Mouse (Mus musculus) left cerebral cortex, adult 11 months (tissue): ENCODE results near the gene Pheta1.

Source experiments
- DNase-seq: peaks from one replicate; pipeline ENCODE4 v3.0.0; 2022; ENCODE audit warnings: low spot score

Gene Pheta1

DNA sequence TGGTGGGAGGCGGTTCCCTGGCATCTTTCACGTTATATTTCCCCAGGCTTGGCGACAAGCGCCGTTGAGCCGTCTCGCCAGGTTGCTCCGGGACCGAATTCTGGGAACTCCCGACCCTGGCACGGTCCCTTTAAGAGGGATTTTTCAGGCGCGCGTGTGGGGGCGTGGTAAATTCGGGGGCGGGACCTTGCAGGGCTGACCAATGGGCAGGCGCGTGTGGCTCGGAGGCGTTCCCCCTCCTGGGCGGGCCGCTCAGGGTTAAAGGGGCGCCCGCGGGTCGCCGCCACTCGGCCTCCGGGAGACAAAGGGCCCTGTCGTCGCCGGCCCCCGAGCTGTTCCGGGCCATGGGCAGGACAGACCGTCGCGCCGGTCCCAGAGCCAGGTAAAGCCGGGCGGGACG, at the start of gene Pheta1:
Gene Pheta1, plus strand, starts transcription at position 242 of the 400 bp plus-strand sequence.
- peak; percentile 85 for DNase-seq

DNA sequence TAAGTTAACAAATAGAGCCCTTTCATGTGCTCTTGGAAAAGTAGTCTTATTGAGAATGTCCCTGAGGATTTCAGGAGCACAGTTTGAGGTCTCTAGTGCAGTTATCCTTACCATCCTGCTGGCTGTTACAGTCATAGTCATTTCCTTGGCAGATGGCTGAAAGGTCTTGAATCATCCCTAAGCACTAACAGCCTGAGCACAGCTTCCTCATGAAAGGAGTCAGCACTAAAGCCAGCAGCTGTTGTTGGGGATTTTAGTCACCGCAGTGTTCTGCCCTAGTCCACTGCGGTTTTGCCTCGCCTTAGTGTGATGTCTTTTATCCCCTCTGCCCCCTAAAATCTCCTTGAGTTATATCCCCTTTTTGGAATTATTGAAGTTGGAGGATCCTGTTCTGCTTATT, 41.6 kb upstream of the Pheta1 start:
- no peak for DNase-seq

DNA sequence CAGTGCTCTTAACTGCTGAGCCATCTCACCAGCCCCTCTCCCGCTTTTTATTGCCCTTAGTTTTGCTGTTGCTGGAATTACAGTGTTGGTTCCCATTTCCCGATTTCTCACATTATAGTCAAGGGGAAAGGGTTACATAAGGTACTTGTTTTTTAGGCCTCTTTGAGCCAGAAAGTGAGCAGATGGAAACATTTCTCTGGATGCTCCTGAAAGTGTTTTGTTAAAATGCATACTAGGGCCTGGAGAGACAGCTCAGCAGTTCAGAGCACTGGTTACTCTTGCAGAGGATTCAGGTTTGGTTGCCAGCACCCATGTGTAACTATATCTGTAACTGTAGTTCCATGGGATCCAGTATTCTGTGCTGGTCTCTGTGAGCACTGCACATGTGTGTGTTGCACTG, 40.6 kb upstream of the Pheta1 start:
- DNase-seq, result no peak

DNA sequence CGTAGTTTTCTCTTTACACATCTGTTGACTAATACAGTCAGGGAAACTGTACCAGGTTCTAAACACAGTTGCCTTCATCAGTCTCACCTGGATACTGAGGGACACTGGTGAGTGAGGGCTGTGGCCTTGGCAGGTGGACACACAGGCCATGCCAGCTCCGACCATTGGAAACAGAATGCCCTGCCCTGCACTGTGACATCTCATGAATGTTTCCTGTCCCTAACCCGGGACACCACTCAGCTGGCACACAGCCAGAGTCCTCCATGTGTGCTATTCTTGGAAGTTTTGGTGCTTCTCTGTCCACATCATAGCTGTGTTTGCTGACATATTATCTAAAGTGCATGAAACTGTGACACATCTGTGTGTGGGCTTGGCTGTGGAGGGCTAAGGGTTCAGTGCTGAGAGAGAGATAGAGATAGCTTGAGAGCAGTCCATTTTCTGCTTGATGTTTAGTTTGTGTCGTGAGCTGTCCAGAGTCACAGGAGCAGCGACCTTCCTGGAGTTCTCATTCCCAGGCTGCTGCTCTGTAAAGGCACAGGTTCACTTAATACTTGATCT, 39.0 kb upstream of the Pheta1 start:
- DNase-seq, result no peak

DNA sequence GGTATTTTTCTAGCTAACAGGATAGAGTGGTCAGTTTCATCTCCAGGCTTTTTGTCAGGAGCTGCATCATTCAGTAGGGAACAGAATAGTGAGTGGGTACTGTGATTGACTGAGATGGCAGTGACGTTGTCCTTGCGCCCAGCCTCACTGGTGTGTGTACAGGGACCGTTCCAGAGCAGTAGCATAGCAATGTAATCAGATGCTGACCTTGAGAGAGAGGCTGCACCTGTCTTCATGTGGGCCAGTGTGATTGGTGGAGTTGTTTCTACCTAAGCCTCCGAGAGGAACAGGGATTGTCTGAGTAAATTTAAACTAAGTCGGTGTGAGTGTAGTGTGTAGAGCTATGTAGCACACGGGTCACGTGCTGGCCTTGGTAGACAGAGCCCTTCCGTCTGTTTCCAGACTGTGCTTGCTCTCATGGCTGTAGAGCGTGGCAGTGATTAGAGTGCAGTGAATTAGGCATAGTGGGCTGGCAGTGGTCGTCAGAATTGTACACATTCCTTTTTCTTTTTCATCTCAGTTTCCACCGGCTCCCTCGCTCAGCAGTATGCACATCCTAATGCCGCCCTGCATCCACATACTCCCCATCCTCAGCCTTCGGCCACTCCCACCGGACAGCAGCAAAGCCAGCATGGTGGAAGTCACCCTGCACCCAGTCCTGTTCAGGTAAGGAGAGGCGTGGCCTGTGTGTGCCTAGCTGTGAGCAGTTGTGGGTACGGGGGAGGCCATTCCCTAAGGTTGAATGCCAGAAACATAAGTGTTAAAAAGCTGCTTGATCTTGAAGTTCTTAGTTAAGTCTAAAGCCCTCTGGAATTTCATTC, 38.2 kb upstream of the Pheta1 start:
- no peak for DNase-seq

DNA sequence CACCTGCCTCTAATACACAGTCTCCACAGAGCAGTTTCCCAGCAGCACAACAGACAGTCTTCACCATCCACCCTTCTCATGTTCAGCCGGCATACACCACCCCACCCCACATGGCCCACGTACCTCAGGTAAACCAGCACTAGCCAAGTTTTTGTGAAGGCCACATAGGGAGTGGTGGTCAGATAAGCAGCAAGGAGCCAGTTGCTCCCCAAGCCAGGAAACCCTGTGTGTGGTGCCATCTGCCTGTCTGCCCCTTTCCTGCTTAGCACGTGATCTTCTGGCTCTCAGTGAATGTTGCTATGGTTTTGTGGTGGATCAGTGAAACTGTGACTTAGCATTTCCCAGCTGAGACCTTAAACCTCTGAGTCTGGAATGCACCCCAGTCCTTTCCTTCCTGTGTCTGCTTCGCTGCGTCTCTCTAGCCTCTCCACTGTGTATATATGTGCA, 37.3 kb upstream of the Pheta1 start:
- no peak for DNase-seq

DNA sequence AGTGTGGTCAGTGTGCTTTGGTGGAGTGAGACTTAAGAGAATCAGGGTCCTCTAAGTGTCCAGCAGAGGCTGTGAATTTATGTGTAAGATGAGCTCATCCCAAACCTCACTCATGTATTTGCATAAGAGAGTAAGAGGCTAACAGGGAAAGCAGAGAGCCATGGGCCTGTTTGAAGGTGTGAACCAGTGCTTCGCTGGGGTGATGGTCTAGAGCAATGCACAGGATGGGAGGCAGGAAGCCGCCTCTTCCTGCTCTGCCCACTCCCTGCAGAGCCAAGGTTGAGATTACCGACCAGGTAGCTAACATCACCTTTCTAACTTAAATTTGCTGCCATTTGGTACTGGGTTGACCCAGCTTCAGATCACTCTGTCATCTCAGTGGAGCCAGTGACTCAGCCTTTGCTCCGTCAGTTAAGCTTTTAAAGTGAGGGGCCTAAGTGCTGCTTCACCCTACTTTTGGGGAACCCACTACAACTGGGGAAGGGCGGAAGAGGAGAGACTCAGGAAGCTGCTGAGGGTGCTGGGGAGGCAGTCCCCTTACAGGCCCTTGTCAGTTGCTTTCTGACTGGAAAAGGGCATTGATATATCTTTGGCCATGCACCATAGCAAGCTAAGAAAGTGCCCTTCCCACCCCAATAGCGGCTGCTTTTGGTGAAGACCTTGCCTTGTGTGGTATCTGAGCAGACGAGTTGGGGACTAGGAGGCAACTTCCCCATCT, 36.1 kb upstream of the Pheta1 start:
- DNase-seq, result no peak

DNA sequence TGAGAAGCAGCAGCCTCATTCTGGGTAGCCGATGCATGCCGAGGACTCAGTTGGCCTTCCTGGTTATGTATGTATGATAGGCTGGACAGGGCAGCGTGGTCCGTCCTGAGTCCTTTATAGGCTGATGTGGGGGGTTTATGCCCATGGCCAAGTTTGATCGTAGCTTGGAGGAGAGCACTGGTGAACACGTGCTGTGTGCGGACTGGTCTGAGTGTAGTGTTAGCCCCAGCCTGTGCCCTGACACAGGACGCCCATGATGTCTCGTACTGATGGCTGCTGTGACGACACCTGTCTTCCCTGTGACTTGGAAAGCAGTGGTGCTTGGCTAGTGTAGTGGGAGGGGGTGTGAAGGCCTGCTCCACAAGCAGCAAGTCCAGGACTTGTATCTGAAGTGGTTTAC, 35.0 kb upstream of the Pheta1 start:
- DNase-seq, result no peak

DNA sequence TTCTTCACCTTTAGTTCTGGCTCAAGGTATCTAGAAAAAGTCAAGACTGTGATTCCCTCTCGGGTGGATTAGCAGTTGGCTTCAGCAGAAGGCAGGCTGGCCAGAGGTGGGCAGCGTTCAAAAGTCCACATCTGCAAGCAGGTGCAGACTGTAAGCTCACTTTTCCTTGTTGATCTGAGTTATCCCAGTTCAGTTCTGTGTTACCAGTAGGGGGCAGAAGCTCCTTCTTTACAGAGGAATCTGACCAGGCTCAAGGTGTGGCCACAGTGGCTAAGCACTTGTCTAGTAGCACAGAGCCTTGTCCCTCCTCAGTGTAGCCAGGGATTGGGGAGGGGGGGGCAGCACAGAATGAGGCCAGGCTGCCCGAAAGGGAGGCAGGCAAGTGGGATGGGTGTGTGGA, 33.7 kb upstream of the Pheta1 start:
- DNase-seq, result peak; percentile 58

DNA sequence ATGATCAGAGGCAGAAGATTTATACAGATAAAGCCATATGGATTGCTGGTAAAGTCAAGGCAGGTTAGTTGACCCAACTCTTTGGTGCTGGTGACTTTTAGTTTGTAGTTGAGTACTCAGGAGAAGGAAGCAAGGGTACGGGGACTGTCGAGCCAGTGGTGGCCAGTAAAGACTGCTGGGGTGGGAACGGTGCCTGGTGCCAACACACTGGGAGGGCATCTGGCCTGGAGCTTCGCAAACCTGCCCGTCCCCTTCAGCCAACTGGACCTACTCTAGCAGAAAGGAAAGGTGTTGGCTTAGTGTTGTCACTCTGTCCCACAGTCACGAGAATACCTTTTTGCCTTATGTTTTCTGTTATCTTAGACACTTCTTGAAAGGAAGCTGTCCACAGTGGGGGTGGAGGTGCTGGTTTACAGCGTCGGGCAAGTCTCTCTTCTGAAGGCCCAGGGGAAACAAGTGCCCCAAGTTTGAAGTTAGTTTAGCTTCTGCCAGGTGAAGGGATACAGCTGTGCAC, 32.9 kb upstream of the Pheta1 start:
- no peak for DNase-seq

DNA sequence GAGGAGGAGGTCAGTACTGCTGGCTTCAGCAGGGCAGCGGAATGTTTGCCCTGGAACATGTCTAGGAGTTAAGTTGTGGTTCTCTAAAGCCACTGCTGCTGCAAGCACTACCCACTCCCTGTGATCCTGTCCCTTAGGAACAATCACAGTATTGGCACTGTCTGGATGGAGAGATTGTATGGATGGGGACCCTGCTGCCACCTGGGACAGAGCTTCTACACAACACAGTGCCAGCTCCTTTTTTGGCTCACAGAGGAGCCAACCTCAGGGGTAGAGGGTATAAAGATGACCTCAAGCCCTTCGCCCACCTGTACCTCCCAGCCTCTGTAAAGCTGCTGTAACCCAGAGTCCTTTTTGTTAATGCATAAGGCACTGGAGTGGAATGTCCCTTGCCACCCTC, 32.2 kb upstream of the Pheta1 start:
- no peak for DNase-seq

DNA sequence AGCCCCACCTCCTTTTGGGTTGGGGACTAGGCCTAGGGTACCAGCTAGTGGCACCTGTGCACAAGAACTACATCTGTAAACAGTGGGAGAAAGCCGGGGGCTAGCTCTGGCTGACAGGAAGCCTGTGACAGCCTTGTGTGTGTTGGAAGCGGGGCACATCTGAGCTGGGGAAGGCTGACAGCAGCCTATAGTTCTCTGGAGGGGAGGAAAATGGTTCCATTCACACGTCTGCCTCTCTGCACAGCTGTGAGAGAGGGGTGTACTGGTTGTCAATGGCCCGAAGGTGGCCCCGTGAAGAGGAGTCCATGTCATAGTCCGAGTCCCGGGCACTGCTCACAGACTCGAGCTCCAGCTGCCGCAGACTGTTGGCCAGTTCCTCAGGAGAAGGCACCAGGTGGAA, 31.2 kb upstream of the Pheta1 start:
- DNase-seq, result no peak

DNA sequence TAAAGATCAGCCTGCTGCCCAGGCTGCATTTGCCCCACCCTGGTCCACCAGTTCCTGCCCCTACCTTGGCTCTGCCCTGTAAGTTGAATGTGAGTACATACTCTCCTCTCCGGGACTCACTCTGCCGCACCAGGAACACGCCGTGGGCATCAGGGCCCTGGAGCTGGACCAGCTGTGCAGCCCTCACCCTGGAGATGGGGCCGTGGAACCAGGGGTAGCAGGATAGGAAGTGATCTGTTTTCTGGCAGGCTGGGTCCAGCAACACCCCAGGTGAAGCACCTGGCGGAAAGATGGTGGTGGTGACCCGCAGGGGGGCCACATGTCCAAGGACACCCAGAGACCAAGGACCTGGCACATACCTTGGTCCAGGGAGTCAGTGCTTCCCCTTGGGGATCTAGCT, 30.4 kb upstream of the Pheta1 start:
- DNase-seq, result no peak

DNA sequence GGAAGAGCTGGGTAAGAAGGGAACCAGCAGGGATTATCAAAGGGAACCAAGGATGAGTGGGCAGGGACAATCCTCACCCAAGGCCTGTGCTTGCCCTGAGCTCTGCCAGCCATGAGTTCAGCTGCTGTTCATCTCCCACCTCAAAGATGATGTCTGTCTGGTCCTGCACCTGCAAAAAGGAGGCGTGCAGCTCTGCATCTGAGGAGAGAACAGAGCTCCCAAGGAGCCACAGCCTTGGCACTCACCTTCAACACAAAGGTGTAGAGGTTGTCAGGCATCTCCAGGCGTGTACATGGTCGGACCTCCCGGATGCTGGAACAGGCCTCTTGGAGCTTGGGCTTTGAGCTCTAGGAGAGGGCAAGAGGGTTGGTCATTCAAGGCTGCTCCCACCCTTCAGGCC, 29.9 kb upstream of the Pheta1 start:
- no peak for DNase-seq

DNA sequence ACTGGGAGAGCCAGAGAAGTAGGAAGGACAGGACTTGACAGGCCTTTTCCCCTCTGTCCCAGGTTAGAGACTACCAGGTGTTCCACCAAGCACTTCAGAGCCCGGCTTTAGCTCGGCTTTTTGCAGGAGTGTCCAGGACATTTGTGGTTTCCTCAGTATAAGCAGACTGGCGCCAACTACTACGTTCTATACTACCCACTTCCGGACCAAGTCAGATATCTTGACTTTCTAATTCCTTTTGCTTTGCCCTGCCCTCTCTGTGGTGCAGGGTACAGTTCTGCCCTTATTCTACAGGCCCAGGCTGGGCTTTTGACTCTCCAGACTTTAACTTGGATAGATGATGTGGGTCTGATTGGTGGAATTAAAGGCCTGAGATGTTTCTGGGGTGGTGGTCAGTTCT, 29.2 kb upstream of the Pheta1 start:
- DNase-seq, result no peak

DNA sequence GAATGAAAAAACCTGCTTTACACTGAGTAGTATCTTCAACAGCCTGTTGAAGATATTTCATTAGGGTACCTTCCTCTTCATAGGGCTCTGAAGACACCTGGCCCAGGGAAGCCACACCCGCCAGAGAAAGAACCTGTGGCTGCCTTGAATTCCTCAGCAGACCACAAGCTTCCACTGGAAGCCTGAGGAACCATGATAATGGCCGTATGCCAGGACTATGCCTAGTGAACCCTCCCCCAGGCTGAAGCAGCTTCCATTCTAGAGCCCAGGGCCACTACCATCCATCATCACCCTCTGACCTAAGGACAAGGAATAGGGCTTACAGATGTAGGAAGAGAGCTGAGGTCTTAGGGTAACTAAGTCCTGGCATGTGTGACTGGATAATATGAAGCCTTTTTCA, 28.6 kb upstream of the Pheta1 start:
- DNase-seq, result no peak

DNA sequence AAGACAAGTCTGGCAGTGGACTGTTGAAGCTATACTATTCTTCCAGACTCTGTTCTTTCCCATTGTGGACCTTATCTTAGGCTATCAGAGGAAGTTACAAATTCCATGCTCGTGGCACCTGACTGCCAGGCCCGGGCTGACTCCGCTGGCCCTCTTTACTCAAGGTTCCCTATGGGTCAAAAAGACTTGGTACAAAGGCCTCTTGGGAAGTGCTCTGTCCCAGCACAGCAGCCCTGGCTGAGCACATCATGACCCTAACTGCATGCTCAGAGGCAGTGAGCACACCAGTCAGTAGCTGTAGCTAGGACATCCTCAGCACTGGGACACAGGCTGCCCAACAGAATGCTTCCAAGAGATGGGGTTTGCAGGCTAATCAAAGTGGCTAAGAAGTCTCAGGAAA, 28.1 kb upstream of the Pheta1 start:
- DNase-seq, result no peak

DNA sequence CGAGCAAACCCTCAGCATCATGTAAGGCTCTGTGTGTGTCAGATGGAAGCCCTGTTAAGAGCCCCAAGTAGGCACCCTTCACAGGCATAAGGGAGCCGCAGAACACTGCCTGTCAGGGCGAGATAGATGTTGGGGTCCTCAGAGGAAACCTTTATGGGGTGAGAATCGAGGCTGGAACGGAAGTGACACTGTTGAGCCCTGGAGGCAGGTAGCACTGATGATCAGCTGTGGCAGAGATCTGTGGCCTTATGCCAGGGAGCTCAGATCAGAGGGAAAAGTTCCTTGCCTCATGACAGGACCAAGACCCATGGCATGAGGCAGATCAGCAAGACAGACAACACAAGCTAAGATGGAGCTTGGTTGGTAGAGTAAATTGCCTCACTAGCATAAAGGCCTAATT, 27.7 kb upstream of the Pheta1 start:
- DNase-seq, result no peak

DNA sequence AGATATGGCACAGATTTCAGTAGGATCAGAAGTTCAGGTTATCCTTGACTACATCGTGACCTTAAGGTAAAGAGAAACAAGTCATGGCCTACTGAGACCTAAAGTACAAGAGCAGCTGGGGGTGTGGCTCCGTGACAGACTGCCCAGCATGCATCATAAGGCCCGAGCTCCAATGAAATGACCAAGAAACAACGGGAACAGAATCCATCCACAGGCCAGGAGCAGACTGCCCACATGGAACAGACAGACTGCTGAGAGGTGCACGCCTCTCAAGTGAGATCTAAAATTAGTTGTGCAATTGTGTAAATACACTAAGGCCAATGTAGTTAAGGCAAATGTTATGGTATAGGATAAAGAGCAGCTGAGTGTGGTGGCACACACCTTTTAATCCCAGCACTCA, 27.2 kb upstream of the Pheta1 start:
- no peak for DNase-seq

DNA sequence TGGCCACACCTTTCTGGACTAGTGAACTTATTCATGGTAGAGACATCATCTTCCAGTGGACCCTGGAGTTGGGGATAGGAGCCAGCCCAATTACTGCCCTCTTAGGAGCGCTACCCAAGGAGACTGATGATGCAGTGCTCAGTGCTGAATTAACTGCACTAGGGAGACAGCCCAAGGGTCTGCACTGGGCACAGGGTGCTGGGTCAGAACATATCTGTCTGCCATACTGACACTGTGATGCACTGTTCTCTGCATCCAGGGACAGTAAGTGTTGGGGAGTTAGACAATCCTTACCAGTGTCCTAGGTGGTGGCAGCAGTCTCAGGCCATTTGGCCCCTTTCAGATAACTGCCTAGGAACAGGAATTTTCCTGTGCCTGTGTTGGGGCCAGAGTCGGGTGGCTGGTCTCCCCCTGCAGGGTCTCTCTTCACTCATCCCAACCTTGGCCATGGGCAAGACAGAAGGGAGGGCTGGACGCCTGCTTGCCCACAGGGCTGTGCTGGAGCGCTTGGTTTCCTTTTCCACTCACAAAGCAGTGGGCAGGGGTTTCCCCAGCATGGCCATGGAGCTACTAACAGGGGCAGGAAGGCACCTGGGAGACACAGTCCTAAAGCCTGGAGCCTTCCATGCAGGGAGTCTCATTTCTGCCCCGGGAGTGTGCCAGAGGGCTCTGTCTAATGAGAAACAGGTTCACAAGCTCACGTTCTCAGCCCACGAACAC, 25.8 kb upstream of the Pheta1 start:
- no peak for DNase-seq

DNA sequence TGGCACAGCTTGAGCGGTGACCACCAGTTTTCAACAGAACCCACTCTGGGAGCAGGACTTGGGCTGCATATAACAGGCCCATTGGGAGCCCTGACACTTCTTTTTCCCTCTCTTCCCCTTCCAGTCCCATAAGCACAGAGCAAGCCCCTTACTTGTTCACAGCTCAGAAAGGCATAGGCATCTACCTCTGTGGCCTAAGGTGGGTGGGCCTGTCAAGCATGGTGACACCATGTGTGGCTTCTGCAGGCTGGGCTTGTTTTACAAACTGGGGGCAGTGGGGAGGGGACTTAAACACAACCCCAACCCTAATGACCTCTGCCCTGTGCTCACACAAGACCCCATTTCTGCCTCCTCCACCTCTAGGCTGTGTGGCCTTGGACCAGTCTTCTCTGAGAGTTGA, 25.1 kb upstream of the Pheta1 start:
- DNase-seq, result no peak

DNA sequence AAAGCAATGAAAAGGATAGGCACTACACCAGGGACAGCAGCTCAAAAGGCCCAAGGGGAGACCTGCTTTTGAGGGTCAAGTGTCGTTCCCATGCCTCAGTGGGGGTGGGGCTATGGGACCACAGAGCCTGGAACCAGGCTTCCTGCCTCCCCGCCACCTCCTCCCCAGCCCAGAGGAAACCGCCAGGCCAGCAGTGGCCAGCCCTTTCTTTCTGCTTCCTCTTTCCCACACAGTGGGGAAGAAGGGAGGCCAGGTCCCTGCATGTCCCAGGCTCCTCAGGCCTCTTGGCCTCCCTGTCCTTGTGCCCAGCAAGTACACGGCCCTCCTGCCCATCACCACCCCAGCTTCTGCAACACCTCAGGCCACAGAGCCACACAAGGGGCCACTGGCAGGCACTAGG, 24.7 kb upstream of the Pheta1 start:
- DNase-seq, result no peak

DNA sequence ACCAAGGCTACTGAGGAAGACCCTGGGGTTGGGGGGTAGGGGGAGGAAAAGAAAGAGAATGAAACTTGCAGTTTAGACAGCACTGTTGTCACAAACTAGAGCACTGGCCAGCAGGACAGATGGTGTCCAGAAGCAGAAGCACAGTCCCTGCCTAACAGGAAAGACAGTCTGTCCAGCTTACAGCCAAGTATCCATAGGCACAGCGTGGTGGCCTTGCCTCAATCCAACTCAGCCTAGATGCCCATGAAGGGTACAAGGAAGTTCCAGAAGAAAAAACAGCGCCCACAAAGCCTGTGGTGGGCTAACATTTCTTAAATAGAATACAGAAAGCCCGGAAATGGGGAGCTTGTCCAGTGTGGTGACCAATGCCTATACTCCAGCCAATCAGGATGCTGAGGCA, 23.2 kb upstream of the Pheta1 start:
- no peak for DNase-seq
